Mouse (Mus musculus) kidney, adult 2 months (tissue): Measurements from ENCODE around the gene Tmem14a. TPM values are rescaled to one million over a fixed set of nuclear protein-coding genes. Genes with fewer than 3 reads are reported as not detected.
"Not testable (repeated sequence)": the region's sequence is repeated elsewhere in the genome, so short reads cannot be mapped to it uniquely, and the experiment has no call there.

Experiments
- DNase-seq: peaks from one replicate; pipeline ENCODE4 v3.0.0; 2021
- H3K27ac ChIP-seq: fragments of 200-500 bp; 2 replicates; pipeline ENCODE4 v1.5.1; 2012; ENCODE audit warnings: low read depth, low read length, control low read depth, inconsistent platforms; ENCODE audit not compliant: insufficient read depth
- H3K27me3 ChIP-seq: fragments of 200-500 bp; replicated peaks from 2 replicates; pipeline ENCODE4 v1.6.1; 2012; ENCODE audit warnings: mild to moderate bottlenecking, moderate library complexity, low read length, inconsistent platforms; ENCODE audit not compliant: control insufficient read depth, insufficient read depth
- H3K36me3 ChIP-seq: fragments of 200-500 bp; 2 replicates; pipeline ENCODE4 v1.6.1; 2012; ENCODE audit warnings: mild to moderate bottlenecking, moderate library complexity, low read length, inconsistent platforms; ENCODE audit not compliant: control insufficient read depth, insufficient read depth
- H3K4me1 ChIP-seq: fragments of 200-500 bp; 2 replicates; pipeline ENCODE4 v1.6.1; 2011; ENCODE audit warnings: low read length; ENCODE audit not compliant: control insufficient read depth, insufficient read depth
- H3K4me3 ChIP-seq: fragments of 200-500 bp; 2 replicates; pipeline ENCODE4 v1.5.1; 2011; ENCODE audit warnings: mild to moderate bottlenecking, low read depth, low read length, control low read depth; ENCODE audit not compliant: insufficient read depth
- CTCF ChIP-seq: fragments of 200-500 bp; conservative IDR thresholded peaks from 2 replicates; pipeline ENCODE4 v1.5.1; 2011; ENCODE audit warnings: low read depth, mild to moderate bottlenecking, control low read depth, low read length, moderate library complexity, mixed read lengths; ENCODE audit not compliant: insufficient read depth, insufficient read length
- POLR2A ChIP-seq: fragments of 200-500 bp; IDR thresholded peaks from one replicate; pipeline ENCODE4 v1.6.1; 2011; ENCODE audit warnings: low read depth, low read length, control low read depth
- WGBS: fragments of 180-500 bp; shearing (Covaris S2); methylation state at CpG from one replicate; pipeline ENCODE4 v1.1.7; 2018; 5-methylcytosine and 5-hydroxymethylcytosine counted together
- polyA plus RNA-seq: library from polyadenylated mRNA; depleted of rRNA; stranded (reverse); fragments of >200 nt; gene quantifications from 2 replicates; pipeline ENCODE4 v1.2.3, GENCODE M21; 2012

Gene Tmem14a
- polyA plus RNA-seq, 1 experiment, result 8.8 TPM

GRCm38 (mm10) chr1:21264747-21265146 is 46.4 kb downstream of the Tmem14a start:
- H3K27ac ChIP-seq, result no peak overlapping the region
- WGBS, result 82% methylated on average over 8 of the region's 8 CpGs
- H3K4me1 ChIP-seq, result no peaks in the 10 kb centered on the region
- H3K36me3 ChIP-seq, result no peaks in the 10 kb centered on the region
- DNase-seq, result no peak
- TF ChIP-seq POLR2A, result no peak
- TF ChIP-seq CTCF, result no peak
- H3K4me3 ChIP-seq, result no peak overlapping the region
- no peaks in the 10 kb centered on the region for H3K27me3 ChIP-seq

GRCm38 (mm10) chr1:21266766-21267165 is 48.4 kb downstream of the Tmem14a start:
- WGBS, result 92% methylated on average over 1 of the region's 1 CpGs
- H3K27ac ChIP-seq, result no peak overlapping the region

GRCm38 (mm10) chr1:21267466-21267865 is 49.1 kb downstream of the Tmem14a start:
- not testable (repeated sequence) for H3K27me3 ChIP-seq, H3K4me3 ChIP-seq, H3K27ac ChIP-seq, DNase-seq, H3K4me1 ChIP-seq, H3K36me3 ChIP-seq
- 89% methylated on average over 7 of the region's 7 CpGs for WGBS

More at GRCm38 (mm10) chr1:21266766-21267165, 48.4 kb downstream of the Tmem14a start:
- Histone ChIP-seq H3K4me3 (no peak overlapping the region), H3K36me3 (no peaks in the 10 kb centered on the region), H3K4me1 (peaks cover 1% of the 10 kb centered on the region; the same call in 1 of the 2 replicates), H3K27me3 (no peaks in the 10 kb centered on the region)
- peak; percentile 9 for DNase-seq
- no peak for TF ChIP-seq POLR2A
- peak; percentile 25; the same call in 1 of the 2 replicates for TF ChIP-seq CTCF

GRCm38 (mm10) chr1:21271343-21272055 is 53.1 kb downstream of the Tmem14a start:
- Histone ChIP-seq H3K4me3 (peak overlapping the region; percentile 44), H3K27ac (no peak overlapping the region; the same call in 1 of the 2 replicates), H3K36me3 (no peaks in the 10 kb centered on the region), H3K27me3 (no peaks in the 10 kb centered on the region), H3K4me1 (peaks cover 3% of the 10 kb centered on the region; the same call in 1 of the 2 replicates)
- WGBS, result 21% methylated on average over 18 of the region's 18 CpGs
- DNase-seq, result peak; percentile 76
- TF ChIP-seq CTCF (peak; percentile 73), POLR2A (no peak)

GRCm38 (mm10) chr1:21272056-21272431 is 53.7 kb downstream of the Tmem14a start:
- DNase-seq, result peak; percentile 18
- H3K27me3 ChIP-seq, result no peaks in the 10 kb centered on the region
- H3K36me3 ChIP-seq, result no peaks in the 10 kb centered on the region
- no peak overlapping the region; the same call in 1 of the 2 replicates for H3K4me3 ChIP-seq
- H3K4me1 ChIP-seq, result peaks cover 3% of the 10 kb centered on the region; the same call in 1 of the 2 replicates
- no peak for TF ChIP-seq POLR2A
- TF ChIP-seq CTCF, result no peak
- 39% methylated on average over 14 of the region's 14 CpGs for WGBS
- H3K27ac ChIP-seq, result no peak overlapping the region

GRCm38 (mm10) chr1:21273091-21273490 is 54.7 kb downstream of the Tmem14a start:
- 83% methylated on average over 6 of the region's 6 CpGs for WGBS
- DNase-seq, result no peak
- H3K36me3 ChIP-seq, result no peaks in the 10 kb centered on the region

GRCm38 (mm10) chr1:21274437-21275040 is 56.2 kb downstream of the Tmem14a start:
- no peak overlapping the region for H3K27ac ChIP-seq
- peaks cover 3% of the 10 kb centered on the region; the same call in 1 of the 2 replicates for H3K4me1 ChIP-seq
- WGBS, result 58% methylated on average over 2 of the region's 2 CpGs
- no peaks in the 10 kb centered on the region for H3K27me3 ChIP-seq
- no peaks in the 10 kb centered on the region for H3K36me3 ChIP-seq
- H3K4me3 ChIP-seq, result no peak overlapping the region
- TF ChIP-seq CTCF, result no peak
- TF ChIP-seq POLR2A, result no peak
- DNase-seq, result no peak

More at GRCm38 (mm10) chr1:21273091-21273490, 54.7 kb downstream of the Tmem14a start:
- Histone ChIP-seq H3K4me1 (peaks cover 3% of the 10 kb centered on the region; the same call in 1 of the 2 replicates), H3K4me3 (no peak overlapping the region), H3K27me3 (no peaks in the 10 kb centered on the region), H3K27ac (no peak overlapping the region)
- TF ChIP-seq POLR2A, result no peak
- no peak for TF ChIP-seq CTCF

- not testable (repeated sequence) for H3K4me1 ChIP-seq, H3K4me3 ChIP-seq, H3K27ac ChIP-seq, H3K36me3 ChIP-seq, H3K27me3 ChIP-seq, DNase-seq
- 85% methylated on average over 5 of the region's 5 CpGs for WGBS
Measured at GRCm38 (mm10) chr1:21275366-21275765, 57.0 kb downstream of the Tmem14a start.
